Mouse (Mus musculus): ENCODE data around the gene Cxcl13. TPM values are rescaled to one million over a fixed set of nuclear protein-coding genes. Genes with fewer than 3 reads are reported as not detected.

Cxcl13 gene
- polyA plus RNA-seq, 1 experiment = not detected

DNA sequence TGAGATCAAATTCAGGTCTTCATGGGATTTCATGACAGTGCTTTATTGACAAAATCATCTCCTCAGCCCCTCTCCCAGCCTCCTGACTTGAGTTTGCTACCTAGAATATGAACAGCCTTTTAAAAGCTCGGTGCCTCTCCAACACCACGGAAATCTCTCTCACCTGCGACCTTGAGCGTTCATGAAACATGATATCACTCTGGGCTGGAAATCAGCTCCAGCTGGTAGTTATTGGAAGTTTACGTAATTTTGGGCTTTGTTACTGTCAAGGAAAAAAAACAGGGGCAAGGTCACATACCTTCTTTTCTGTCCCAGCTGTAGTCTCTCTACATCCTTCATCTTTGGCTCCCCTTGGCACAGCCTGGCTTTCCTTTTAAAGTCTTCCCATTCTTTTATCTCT, 20.7 kb upstream of the Cxcl13 start:
- H3K4me3 ChIP-seq (ENCODE audit: control insufficient read depth, low read depth, low read length) = no peak overlapping the region
- H3K36me3 ChIP-seq (ENCODE audit: control insufficient read depth, insufficient read depth, low read length) = no peaks in the 10 kb centered on the region
- no peaks in the 10 kb centered on the region for H3K27me3 ChIP-seq (ENCODE audit: control insufficient read depth, insufficient read depth, low read length)
- H3K27ac ChIP-seq (ENCODE audit: control insufficient read depth, insufficient read depth, low read depth, low read length) = no peak overlapping the region
- TF ChIP-seq POLR2A (IDR thresholded peaks at IDR 0.05; ENCODE audit: control insufficient read depth, low read depth, low read length) (no peak), CTCF (IDR thresholded peaks at IDR 0.05; ENCODE audit: control insufficient read depth, insufficient read depth, insufficient replicate concordance, low read depth, low read length) (no peak)
- no peaks in the 10 kb centered on the region for H3K4me1 ChIP-seq (ENCODE audit: control insufficient read depth, insufficient read depth, low read length)

DNA sequence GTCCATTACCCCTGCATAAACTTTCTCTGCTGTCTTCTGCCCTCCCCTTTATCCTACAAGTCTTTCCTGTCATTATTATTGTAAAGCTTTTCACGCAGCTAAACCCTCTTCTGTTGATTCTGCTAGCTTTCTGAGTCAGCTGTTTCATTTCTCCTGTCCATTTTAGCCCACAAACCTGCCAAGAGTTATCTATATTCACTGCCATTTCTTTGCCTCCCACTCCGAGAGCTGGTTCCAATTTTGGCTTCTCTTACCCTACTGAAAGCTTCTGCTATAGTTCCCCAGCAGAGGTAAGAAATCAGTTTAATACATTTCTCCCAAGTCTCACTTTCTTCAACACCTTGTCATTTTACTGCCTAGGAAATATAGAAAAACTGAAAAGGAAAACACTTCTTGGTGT, 19.6 kb upstream of the Cxcl13 start:
- Histone ChIP-seq H3K27me3 (ENCODE audit: control insufficient read depth, insufficient read depth, low read length) (no peaks in the 10 kb centered on the region), H3K4me3 (ENCODE audit: control insufficient read depth, low read depth, low read length) (no peak overlapping the region), H3K27ac (ENCODE audit: control insufficient read depth, insufficient read depth, low read depth, low read length) (no peak overlapping the region), H3K4me1 (ENCODE audit: control insufficient read depth, insufficient read depth, low read length) (no peaks in the 10 kb centered on the region), H3K36me3 (ENCODE audit: control insufficient read depth, insufficient read depth, low read length) (no peaks in the 10 kb centered on the region)
- TF ChIP-seq CTCF (IDR thresholded peaks at IDR 0.05; ENCODE audit: control insufficient read depth, insufficient read depth, insufficient replicate concordance, low read depth, low read length) = no peak
- TF ChIP-seq POLR2A (IDR thresholded peaks at IDR 0.05; ENCODE audit: control insufficient read depth, low read depth, low read length) = no peak

DNA sequence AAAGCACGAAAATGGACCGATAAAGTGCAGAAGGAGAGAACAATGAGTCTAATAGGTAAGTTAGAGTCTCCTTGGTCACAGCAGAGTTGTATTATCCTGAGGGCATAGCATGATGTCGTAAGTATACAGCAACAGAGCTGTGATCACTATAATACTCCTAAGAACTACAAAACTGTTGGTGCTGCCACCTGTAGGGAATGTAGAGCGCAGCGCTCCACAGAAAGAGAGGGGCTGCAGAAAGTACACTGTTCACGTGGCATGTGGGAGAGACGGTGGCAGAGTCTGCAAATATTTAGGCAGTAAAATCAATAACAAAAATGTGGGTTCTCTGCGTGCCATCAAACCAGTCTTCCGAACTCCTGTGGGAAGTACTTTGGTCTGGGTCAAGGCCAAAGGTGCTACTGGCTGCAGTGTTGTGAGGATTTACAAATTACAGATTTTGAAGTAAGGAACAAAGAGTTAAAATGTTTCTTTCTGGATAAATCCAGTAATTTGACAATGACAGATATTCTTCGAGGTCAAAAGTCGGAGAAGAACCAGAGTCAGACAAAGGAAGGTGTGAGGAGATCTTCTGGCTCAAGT, 18.6 kb upstream of the Cxcl13 start:
- TF ChIP-seq POLR2A (IDR thresholded peaks at IDR 0.05; ENCODE audit: control insufficient read depth, low read depth, low read length) (no peak), CTCF (IDR thresholded peaks at IDR 0.05; ENCODE audit: control insufficient read depth, insufficient read depth, insufficient replicate concordance, low read depth, low read length) (no peak)
- Histone ChIP-seq H3K27me3 (ENCODE audit: control insufficient read depth, insufficient read depth, low read length) (no peaks in the 10 kb centered on the region), H3K36me3 (ENCODE audit: control insufficient read depth, insufficient read depth, low read length) (no peaks in the 10 kb centered on the region), H3K4me1 (ENCODE audit: control insufficient read depth, insufficient read depth, low read length) (no peaks in the 10 kb centered on the region), H3K27ac (ENCODE audit: control insufficient read depth, insufficient read depth, low read depth, low read length) (no peak overlapping the region), H3K4me3 (ENCODE audit: control insufficient read depth, low read depth, low read length) (no peak overlapping the region)

DNA sequence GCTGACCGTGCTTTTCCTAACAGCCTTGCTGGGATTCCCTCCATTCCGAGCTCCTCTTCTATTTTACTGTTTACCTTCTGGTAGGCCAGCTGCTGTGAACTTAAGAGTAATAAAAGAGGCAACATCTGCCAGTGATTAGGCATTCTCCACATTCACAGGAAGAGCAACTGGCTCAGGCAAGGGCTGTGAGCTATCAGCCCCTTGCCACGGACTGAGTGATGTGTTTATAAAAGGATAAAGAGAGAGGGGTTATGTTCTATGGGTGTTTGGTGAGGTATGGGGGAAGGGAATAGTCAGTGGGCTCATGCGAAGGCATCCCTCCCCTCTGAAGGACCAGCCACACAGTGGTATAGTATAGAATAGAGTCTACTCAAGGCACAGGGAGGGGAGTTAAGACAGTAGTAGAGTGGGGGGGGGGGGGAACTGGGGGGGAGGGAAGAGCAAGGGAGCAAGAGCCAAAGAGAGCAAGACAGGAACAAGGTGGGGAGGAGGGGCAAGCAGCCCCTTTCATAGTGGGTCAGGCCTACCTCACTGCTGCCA, 16.0 kb upstream of the Cxcl13 start:
- Histone ChIP-seq H3K27ac (ENCODE audit: control insufficient read depth, insufficient read depth, low read depth, low read length) (no peak overlapping the region), H3K36me3 (ENCODE audit: control insufficient read depth, insufficient read depth, low read length) (no peaks in the 10 kb centered on the region)

DNA sequence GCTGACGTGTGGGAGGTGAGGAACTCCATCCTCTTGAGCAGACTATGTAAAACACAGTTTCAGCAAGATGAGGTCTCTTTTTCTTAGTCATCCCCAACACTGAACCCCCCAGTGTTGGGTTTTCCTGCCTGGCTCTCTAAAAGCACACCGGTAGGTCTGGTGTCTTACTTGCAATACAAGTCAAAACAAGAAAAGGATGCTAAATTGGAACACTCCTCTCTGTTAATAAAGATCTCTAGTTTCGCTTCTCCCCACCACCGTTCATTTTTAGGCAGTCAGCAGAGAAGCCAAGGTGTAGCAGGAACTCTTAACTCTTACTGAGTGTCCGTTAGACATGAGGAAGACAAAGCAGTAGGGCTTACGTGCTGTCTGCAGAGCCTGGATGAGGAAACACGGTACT, 15.2 kb upstream of the Cxcl13 start:
- TF ChIP-seq POLR2A (IDR thresholded peaks at IDR 0.05; ENCODE audit: control insufficient read depth, low read depth, low read length) (no peak), CTCF (IDR thresholded peaks at IDR 0.05; ENCODE audit: control insufficient read depth, insufficient read depth, insufficient replicate concordance, low read depth, low read length) (no peak)

More for the DNA sequence above, 16.0 kb upstream of the Cxcl13 start:
- Histone ChIP-seq H3K4me1 (ENCODE audit: control insufficient read depth, insufficient read depth, low read length) (no peaks in the 10 kb centered on the region), H3K27me3 (ENCODE audit: control insufficient read depth, insufficient read depth, low read length) (no peaks in the 10 kb centered on the region), H3K4me3 (ENCODE audit: control insufficient read depth, low read depth, low read length) (no peak overlapping the region)
- TF ChIP-seq CTCF (IDR thresholded peaks at IDR 0.05; ENCODE audit: control insufficient read depth, insufficient read depth, insufficient replicate concordance, low read depth, low read length) (no peak), POLR2A (IDR thresholded peaks at IDR 0.05; ENCODE audit: control insufficient read depth, low read depth, low read length) (no peak)

DNA sequence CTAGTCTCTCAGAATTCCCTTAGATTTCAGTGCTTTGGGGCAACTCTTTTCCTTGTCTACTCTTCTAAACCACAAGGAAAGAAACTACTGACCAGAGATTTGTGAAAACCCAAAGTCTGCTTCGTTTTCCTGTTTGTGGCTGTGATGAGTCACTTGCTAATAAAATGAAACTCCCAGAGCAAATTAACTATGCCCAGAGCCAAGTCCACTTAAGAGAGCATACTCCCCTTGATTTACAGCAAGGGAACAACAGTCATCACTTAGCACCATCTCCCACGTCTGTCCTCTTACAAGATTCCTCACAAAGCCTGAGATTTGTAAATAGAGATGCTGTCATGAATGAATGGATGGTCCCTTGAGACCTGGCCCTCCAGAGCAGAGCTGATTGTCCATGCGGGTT, 11.6 kb upstream of the Cxcl13 start:
- no peaks in the 10 kb centered on the region for H3K4me1 ChIP-seq (ENCODE audit: control insufficient read depth, insufficient read depth, low read length)
- H3K27ac ChIP-seq (ENCODE audit: control insufficient read depth, insufficient read depth, low read depth, low read length) = no peak overlapping the region
- no peaks in the 10 kb centered on the region for H3K36me3 ChIP-seq (ENCODE audit: control insufficient read depth, insufficient read depth, low read length)
- H3K4me3 ChIP-seq (ENCODE audit: control insufficient read depth, low read depth, low read length) = no peak overlapping the region
- TF ChIP-seq CTCF (IDR thresholded peaks at IDR 0.05; ENCODE audit: control insufficient read depth, insufficient read depth, insufficient replicate concordance, low read depth, low read length) = no peak
- no peak for TF ChIP-seq POLR2A (IDR thresholded peaks at IDR 0.05; ENCODE audit: control insufficient read depth, low read depth, low read length)
- H3K27me3 ChIP-seq (ENCODE audit: control insufficient read depth, insufficient read depth, low read length) = no peaks in the 10 kb centered on the region

More for the DNA sequence above, 15.2 kb upstream of the Cxcl13 start:
- no peaks in the 10 kb centered on the region for H3K36me3 ChIP-seq (ENCODE audit: control insufficient read depth, insufficient read depth, low read length)
- no peaks in the 10 kb centered on the region for H3K4me1 ChIP-seq (ENCODE audit: control insufficient read depth, insufficient read depth, low read length)
- no peak overlapping the region for H3K4me3 ChIP-seq (ENCODE audit: control insufficient read depth, low read depth, low read length)
- H3K27me3 ChIP-seq (ENCODE audit: control insufficient read depth, insufficient read depth, low read length) = no peaks in the 10 kb centered on the region
- no peak overlapping the region for H3K27ac ChIP-seq (ENCODE audit: control insufficient read depth, insufficient read depth, low read depth, low read length)

DNA sequence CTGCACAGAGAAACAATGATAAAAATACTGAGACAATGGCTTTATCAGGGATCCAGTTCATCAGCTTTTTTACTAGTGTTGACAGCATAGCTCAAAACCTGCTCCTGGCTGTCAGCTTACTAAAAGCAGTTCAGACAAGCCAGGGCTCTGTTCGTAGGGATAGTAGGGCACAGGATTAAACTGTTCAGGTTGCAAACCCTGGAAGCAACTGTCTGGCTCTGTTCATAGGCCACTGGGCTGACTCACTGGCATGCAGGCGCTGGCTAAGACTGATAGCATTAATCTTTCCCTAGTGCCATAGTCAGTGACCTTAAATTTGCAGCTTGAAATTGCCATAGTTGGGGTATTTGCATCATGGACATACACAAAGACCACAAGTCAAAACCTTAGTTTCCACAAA, 10.4 kb upstream of the Cxcl13 start:
- no peak for TF ChIP-seq POLR2A (IDR thresholded peaks at IDR 0.05; ENCODE audit: control insufficient read depth, low read depth, low read length)
- no peak for TF ChIP-seq CTCF (IDR thresholded peaks at IDR 0.05; ENCODE audit: control insufficient read depth, insufficient read depth, insufficient replicate concordance, low read depth, low read length)
- H3K4me1 ChIP-seq (ENCODE audit: control insufficient read depth, insufficient read depth, low read length) = no peaks in the 10 kb centered on the region
- H3K27me3 ChIP-seq (ENCODE audit: control insufficient read depth, insufficient read depth, low read length) = no peaks in the 10 kb centered on the region
- H3K27ac ChIP-seq (ENCODE audit: control insufficient read depth, insufficient read depth, low read depth, low read length) = no peak overlapping the region
- no peaks in the 10 kb centered on the region for H3K36me3 ChIP-seq (ENCODE audit: control insufficient read depth, insufficient read depth, low read length)
- no peak overlapping the region for H3K4me3 ChIP-seq (ENCODE audit: control insufficient read depth, low read depth, low read length)

All from testis, adult 2 months (tissue).